Mouse (Mus musculus) limb, embryonic 10.5 days (tissue): Measurements from ENCODE around the gene Neu1. TPM values are rescaled to one million over a fixed set of nuclear protein-coding genes. Genes with fewer than 3 reads are reported as not detected.
A peak's percentile ranks its signal among the peaks of the same experiment; 100 is the strongest.
"Not testable (repeated sequence)": the region's sequence is repeated elsewhere in the genome, so short reads cannot be mapped to it uniquely, and the experiment has no call there.

Experiments
- DNase-seq: peaks from one replicate; pipeline ENCODE4 v3.0.0-alpha.2; 2017; ENCODE audit warnings: low spot score
- H3K27ac ChIP-seq: fragments of 300-500 bp; sonication (generic); 2 replicates; pipeline ENCODE4 v1.5.1; 2016; ENCODE audit warnings: mild to moderate bottlenecking
- H3K27me3 ChIP-seq: fragments of 300-500 bp; sonication (generic); 2 replicates; pipeline ENCODE4 v1.6.1; 2016; ENCODE audit warnings: low read depth, mild to moderate bottlenecking; ENCODE audit not compliant: poor library complexity, severe bottlenecking
- H3K36me3 ChIP-seq: fragments of 300-500 bp; sonication (generic); 2 replicates; pipeline ENCODE4 v1.6.1; 2016; ENCODE audit warnings: mild to moderate bottlenecking, moderate library complexity
- H3K4me1 ChIP-seq: fragments of 300-500 bp; sonication (generic); 2 replicates; pipeline ENCODE4 v1.6.1; 2016
- H3K4me3 ChIP-seq: fragments of 300-500 bp; sonication (generic); 2 replicates; pipeline ENCODE4 v1.5.1; 2016; ENCODE audit warnings: mild to moderate bottlenecking, moderate library complexity
- H3K9me3 ChIP-seq: fragments of 300-500 bp; sonication (generic); replicated peaks from 2 replicates; pipeline ENCODE4 v1.6.1; 2016; ENCODE audit warnings: mild to moderate bottlenecking
- WGBS: fragments of 180-500 bp; shearing (Covaris S2); methylation state at CpG from one replicate; pipeline ENCODE4 v1.1.7; 2016; 5-methylcytosine and 5-hydroxymethylcytosine counted together
- polyA plus RNA-seq: library from polyadenylated mRNA; unstranded; fragments of >200 nt; fragmentation: Nextera tagmentation; extraction: Ambion mirVana; gene quantifications from 2 replicates; pipeline ENCODE4 v1.2.1, GENCODE M21; 2016

Neu1 gene
- polyA plus RNA-seq, 1 experiment from 2014 or later, result 16.1 TPM

DNA sequence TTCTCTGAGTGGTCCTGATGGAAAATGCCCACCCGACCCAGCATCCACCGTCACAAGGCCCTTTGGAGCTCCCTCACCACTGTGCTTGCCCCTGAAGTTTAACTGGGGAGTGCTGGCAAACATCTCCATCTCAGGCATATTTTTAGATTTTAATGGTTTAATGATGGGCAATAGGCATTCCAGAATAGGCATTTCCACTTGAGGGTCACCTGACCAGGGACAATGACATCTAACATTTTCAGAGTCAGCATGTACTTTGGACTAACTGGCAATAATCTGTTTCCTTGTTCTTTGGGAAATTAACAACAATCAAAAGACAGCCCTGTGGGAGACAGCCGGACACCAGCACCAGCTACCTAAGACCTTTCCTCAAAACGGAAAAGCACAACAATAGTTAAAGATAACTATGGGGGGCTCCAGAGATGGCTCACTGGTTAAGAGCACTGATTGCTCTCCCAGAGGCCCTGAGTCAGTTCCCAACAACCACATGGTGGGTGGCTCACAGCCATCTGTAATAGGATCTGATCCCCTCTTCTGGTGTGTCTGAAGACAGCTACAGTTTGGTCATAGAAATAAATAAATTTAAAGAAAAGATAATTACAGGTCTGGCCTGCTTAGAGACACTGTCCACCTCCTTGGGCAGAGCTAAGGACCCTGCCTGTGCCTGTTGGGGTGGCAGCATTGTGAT, 12.2 kb downstream of the Neu1 start:
- WGBS, result 86% methylated on average over 4 of the region's 4 CpGs
- Histone ChIP-seq H3K4me3 (no peak overlapping the region), H3K36me3 (no peaks in the 10 kb centered on the region), H3K4me1 (peaks cover 12% of the 10 kb centered on the region), H3K9me3 (no peaks in the 10 kb centered on the region), H3K27me3 (no peaks in the 10 kb centered on the region), H3K27ac (no peak overlapping the region)
- no peak for DNase-seq

GRCm38 (mm10) chr17:34944362-34944761, 13.3 kb downstream of the Neu1 start:
- no peak for DNase-seq
- peaks cover 12% of the 10 kb centered on the region for H3K4me1 ChIP-seq
- H3K27me3 ChIP-seq, result no peaks in the 10 kb centered on the region
- no peak overlapping the region for H3K4me3 ChIP-seq
- H3K9me3 ChIP-seq, result no peaks in the 10 kb centered on the region
- H3K27ac ChIP-seq, result no peak overlapping the region
- peaks cover 1% of the 10 kb centered on the region for H3K36me3 ChIP-seq

- H3K27me3 ChIP-seq, result no peaks in the 10 kb centered on the region
- H3K27ac ChIP-seq, result no peak overlapping the region
- WGBS, result 89% methylated on average over 5 of the region's 5 CpGs
- H3K4me3 ChIP-seq, result no peak overlapping the region
- H3K9me3 ChIP-seq, result no peaks in the 10 kb centered on the region
- DNase-seq, result no peak
- H3K4me1 ChIP-seq, result peaks cover 14% of the 10 kb centered on the region
- H3K36me3 ChIP-seq, result peaks cover 24% of the 10 kb centered on the region
Observed at GRCm38 (mm10) chr17:34946486-34947140, 15.6 kb downstream of the Neu1 start.

DNA sequence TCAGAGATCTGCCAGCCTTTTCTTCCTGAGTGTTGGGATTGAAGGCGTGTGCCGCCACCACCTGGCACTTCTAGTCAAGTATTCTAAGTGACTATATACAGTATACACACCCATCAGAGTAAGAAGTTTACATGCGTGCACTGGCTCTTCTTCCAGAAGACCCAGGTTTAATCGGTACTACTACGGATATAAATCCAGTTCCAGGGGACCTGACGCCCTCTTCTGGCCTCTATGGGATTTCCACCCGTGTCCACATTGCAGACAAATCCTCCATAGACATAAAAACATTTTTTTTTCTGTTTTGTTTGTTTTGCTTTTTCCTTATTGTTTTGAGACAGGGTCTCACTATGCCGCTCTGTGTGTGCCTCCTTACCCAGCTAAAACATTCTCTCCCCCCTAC, 16.6 kb downstream of the Neu1 start:
- WGBS, result 33% methylated on average over 8 of the region's 8 CpGs
- Histone ChIP-seq H3K36me3 (peaks cover 29% of the 10 kb centered on the region), H3K9me3 (no peaks in the 10 kb centered on the region), H3K4me1 (peaks cover 9% of the 10 kb centered on the region), H3K27me3 (no peaks in the 10 kb centered on the region), H3K4me3 (no peak overlapping the region), H3K27ac (no peak overlapping the region)
- DNase-seq, result no peak

DNA sequence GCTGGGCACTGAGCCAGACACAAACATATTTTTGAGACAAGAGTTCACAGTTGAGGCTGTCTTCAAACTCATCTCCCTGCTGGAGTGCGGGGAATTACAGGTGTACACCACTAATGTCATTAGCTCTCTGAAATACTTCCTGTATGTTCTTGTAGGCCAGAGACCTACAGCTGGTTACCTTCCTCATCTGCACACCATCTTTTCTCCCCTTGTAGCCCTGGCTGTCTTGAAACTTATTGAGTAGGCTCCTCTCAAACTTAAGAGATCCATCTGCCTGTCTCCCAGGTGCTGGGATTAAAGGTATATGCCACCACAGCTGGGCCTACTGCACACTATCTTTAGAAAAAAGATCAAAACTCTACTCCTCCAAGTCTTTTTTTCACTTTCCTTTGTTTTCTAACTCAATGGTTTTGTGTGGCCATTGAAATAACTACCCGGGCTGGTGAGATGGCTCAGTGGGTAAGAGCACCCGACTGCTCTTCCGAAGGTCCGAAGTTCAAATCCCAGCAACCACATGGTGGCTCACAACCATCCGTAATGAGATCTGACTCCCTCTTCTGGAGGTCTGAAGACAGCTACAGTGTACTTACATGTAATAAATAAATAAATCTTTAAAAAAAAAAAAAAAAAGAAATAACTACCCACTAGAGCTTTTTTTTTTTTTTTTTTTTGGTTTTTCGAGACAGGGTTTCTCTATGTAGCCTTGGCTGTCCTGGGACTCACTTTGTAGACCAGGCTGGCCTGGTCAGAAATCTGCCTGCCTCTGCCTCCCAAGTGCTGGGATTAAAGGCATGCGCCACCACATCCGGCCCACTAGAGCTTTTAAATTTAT, 17.9 kb downstream of the Neu1 start:
- not testable (repeated sequence) for H3K27me3 ChIP-seq, H3K27ac ChIP-seq, H3K4me1 ChIP-seq, DNase-seq, H3K9me3 ChIP-seq
- Histone ChIP-seq H3K4me3 (peak overlapping the region; percentile 98; the same call in 1 of the 2 replicates), H3K36me3 (peaks cover 29% of the 10 kb centered on the region)
- 69% methylated on average over 9 of the region's 9 CpGs for WGBS

- no peaks in the 10 kb centered on the region for H3K9me3 ChIP-seq
Observed at GRCm38 (mm10) chr17:34949553-34949969, 18.5 kb downstream of the Neu1 start.

DNA sequence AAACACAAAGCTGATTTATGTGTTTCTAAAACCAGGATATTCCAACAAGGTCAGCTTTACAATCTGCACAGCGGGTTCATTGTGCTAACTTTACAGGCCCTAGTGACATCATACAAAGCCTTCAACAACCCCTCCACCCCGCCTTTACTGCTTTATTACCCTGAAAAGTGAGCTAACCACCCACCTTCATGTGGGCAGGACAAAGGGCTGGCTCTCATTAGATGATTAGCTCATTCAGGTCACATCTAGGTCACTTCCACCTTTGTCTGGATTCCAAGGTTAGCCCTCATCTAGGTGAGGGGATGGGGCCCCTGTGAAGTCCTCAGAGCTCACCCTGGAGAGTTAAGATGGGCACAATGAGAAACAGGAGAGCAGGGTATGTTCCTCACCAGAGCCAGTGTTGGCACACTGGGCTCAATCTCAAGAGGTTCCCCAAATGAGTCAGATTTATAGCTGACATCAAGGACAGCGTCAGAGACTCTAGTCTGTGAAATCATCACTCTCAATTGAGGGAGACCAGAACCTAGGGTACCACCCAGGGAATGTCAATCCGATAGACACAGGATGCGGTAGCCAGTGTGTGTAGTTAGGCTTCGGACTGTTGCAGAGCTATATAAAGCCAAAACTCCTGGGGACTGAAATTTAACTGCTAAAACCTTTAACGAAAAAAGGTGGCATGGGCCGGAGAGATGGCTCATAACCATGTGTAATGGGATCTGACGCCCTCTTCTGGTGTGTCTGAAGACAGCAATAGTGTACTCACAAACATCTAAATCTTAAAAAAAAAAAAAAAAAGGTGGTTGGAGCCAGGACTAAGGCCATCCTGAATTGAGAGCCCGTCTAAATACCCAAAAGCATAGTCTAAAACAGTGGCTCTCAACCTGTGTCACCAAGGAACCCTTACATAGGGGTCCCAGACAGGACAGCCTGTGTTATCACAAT, 19.7 kb downstream of the Neu1 start:
- peaks cover 9% of the 10 kb centered on the region for H3K4me1 ChIP-seq
- peak overlapping the region; percentile 98 for H3K4me3 ChIP-seq
- H3K27me3 ChIP-seq, result peaks cover 14% of the 10 kb centered on the region; the same call in 1 of the 2 replicates
- H3K9me3 ChIP-seq, result no peaks in the 10 kb centered on the region
- WGBS, result 26% methylated on average over 10 of the region's 10 CpGs
- peak overlapping the region; percentile 99 for H3K27ac ChIP-seq
- no peak for DNase-seq
- H3K36me3 ChIP-seq, result peaks cover 29% of the 10 kb centered on the region

More at GRCm38 (mm10) chr17:34949553-34949969, 18.5 kb downstream of the Neu1 start:
- Histone ChIP-seq H3K36me3 (peaks cover 29% of the 10 kb centered on the region), H3K27me3 (peaks cover 2% of the 10 kb centered on the region; the same call in 1 of the 2 replicates), H3K4me1 (peaks cover 9% of the 10 kb centered on the region), H3K27ac (0 out of 2 replicates have a peak overlapping the region, but pooled peaks have one; percentile 15), H3K4me3 (peak overlapping the region; percentile 98)
- WGBS, result 42% methylated on average over 4 of the region's 4 CpGs
- peak; percentile 63 for DNase-seq

- peaks cover 23% of the 10 kb centered on the region for H3K27me3 ChIP-seq
- H3K4me1 ChIP-seq, result peaks cover 9% of the 10 kb centered on the region
- peaks cover 29% of the 10 kb centered on the region for H3K36me3 ChIP-seq
- H3K27ac ChIP-seq, result peak overlapping the region; percentile 99
- H3K4me3 ChIP-seq, result peak overlapping the region; percentile 98
- no peak for DNase-seq
- no peaks in the 10 kb centered on the region for H3K9me3 ChIP-seq
- WGBS, result under 1% methylated on average over 29 of the region's 29 CpGs
Observed at GRCm38 (mm10) chr17:34951636-34952377, 20.8 kb downstream of the Neu1 start.

GRCm38 (mm10) chr17:34952378-34953040, 21.5 kb downstream of the Neu1 start:
- H3K36me3 ChIP-seq, result peaks cover 29% of the 10 kb centered on the region
- WGBS, result under 1% methylated on average over 23 of the region's 23 CpGs

DNA sequence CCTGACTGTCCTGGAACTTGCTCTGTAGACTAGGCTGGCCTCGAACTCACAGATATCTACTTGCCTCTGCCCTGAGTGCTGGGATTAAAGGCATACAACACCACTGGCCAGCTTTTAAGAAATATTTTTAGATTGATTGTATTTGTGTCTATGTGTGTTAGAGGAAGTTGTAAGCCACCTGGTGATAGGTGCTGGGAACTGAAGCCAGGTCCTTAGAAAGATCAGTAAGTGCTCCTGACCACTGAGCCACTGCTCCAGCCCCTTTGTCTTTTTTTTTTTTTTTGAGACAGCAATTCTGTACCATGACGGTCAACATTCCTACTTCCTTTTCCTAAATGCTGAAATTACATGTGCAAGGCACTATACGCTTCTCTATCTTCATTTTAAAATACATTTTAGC, 22.2 kb downstream of the Neu1 start:
- Histone ChIP-seq H3K27me3 (peaks cover 26% of the 10 kb centered on the region), H3K4me3 (peak overlapping the region; percentile 98), H3K27ac (peak overlapping the region; percentile 99; the same call in 1 of the 2 replicates), H3K4me1 (peaks cover 9% of the 10 kb centered on the region), H3K36me3 (peaks cover 29% of the 10 kb centered on the region), H3K9me3 (no peaks in the 10 kb centered on the region)
- 93% methylated on average over 3 of the region's 3 CpGs for WGBS
- no peak for DNase-seq

More at GRCm38 (mm10) chr17:34952378-34953040, 21.5 kb downstream of the Neu1 start:
- Histone ChIP-seq H3K4me3 (peak overlapping the region; percentile 98), H3K27ac (peak overlapping the region; percentile 99), H3K4me1 (peaks cover 9% of the 10 kb centered on the region), H3K27me3 (peaks cover 26% of the 10 kb centered on the region), H3K9me3 (no peaks in the 10 kb centered on the region)
- peak; percentile 92 for DNase-seq

- Histone ChIP-seq H3K36me3 (peaks cover 29% of the 10 kb centered on the region), H3K27me3 (peaks cover 26% of the 10 kb centered on the region), H3K4me3 (no peak overlapping the region), H3K27ac (no peak overlapping the region), H3K9me3 (no peaks in the 10 kb centered on the region), H3K4me1 (peaks cover 9% of the 10 kb centered on the region)
- WGBS, result 91% methylated on average over 4 of the region's 4 CpGs
- DNase-seq, result no peak
Observed at GRCm38 (mm10) chr17:34953904-34954303, 22.9 kb downstream of the Neu1 start.
